Mouse (Mus musculus) heart, embryonic 12.5 days (tissue): ENCODE results near the gene Rhbdf2. TPM values are rescaled to one million over a fixed set of nuclear protein-coding genes. Genes with fewer than 3 reads are reported as not detected.

Experiments
- ATAC-seq: fragments of 200-750 bp; cut with Nextera tagmentation; 2 replicates; pipeline ENCODE4 v1.8.0; 2017; ENCODE audit warnings: moderate TSS enrichment, moderate library complexity; ENCODE audit not compliant: insufficient number of reproducible peaks, low FRiP score
- H3K27ac ChIP-seq: fragments of 300-500 bp; sonication (generic); 2 replicates; pipeline ENCODE4 v1.5.1; 2016; ENCODE audit warnings: mild to moderate bottlenecking, moderate library complexity; ENCODE audit not compliant: poor library complexity, severe bottlenecking
- H3K27me3 ChIP-seq: fragments of 300-500 bp; sonication (generic); replicated peaks from 2 replicates; pipeline ENCODE4 v1.6.1; 2016; ENCODE audit warnings: mild to moderate bottlenecking, moderate library complexity
- H3K36me3 ChIP-seq: fragments of 300-500 bp; sonication (generic); 2 replicates; pipeline ENCODE4 v1.6.1; 2016; ENCODE audit warnings: mild to moderate bottlenecking, moderate library complexity
- H3K4me1 ChIP-seq: fragments of 300-500 bp; sonication (generic); replicated peaks from 2 replicates; pipeline ENCODE4 v1.6.1; 2016; ENCODE audit warnings: mild to moderate bottlenecking
- H3K4me2 ChIP-seq: fragments of 300-500 bp; sonication (generic); 2 replicates; pipeline ENCODE4 v1.6.1; 2016; ENCODE audit warnings: mild to moderate bottlenecking, moderate library complexity
- H3K4me3 ChIP-seq: fragments of 300-500 bp; sonication (generic); 2 replicates; pipeline ENCODE4 v1.5.1; 2016; ENCODE audit warnings: mild to moderate bottlenecking
- H3K9ac ChIP-seq: fragments of 300-500 bp; sonication (generic); 2 replicates; pipeline ENCODE4 v1.6.1; 2016; ENCODE audit warnings: mild to moderate bottlenecking, moderate library complexity
- H3K9me3 ChIP-seq: fragments of 300-500 bp; sonication (generic); replicated peaks from 2 replicates; pipeline ENCODE4 v1.6.1; 2016; ENCODE audit warnings: mild to moderate bottlenecking, moderate library complexity
- WGBS: fragments of 180-500 bp; shearing (Covaris S2); methylation state at CpG from one replicate; pipeline ENCODE4 v1.1.7; 2016; 5-methylcytosine and 5-hydroxymethylcytosine counted together
- polyA plus RNA-seq: library from polyadenylated mRNA; unstranded; fragments of >200 nt; fragmentation: Nextera tagmentation; extraction: Ambion mirVana; gene quantifications from 2 replicates; pipeline ENCODE4 v1.2.1, GENCODE M21; 2016

The Rhbdf2 gene
- polyA plus RNA-seq, 1 experiment from 2014 or later: 8.1 TPM

DNA sequence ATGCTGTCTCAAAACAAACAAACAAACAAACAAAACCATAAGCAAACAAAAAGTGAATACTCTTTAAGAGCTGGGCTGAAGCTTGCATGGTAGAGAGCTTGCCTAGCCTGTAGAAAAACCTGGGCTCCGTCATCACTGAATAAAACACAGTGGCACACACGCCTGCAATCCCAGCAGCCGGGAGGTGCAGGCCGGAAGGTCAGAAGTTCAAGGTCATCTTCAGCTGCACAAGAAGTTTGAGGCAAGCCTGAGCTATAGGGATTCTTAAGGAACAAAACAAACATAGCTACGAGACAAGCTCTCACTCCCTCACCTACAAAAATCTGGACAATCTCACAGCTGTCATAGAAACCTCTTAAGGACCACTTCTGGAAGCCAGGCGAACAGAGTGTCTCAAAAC, 41.1 kb downstream of the Rhbdf2 start:
- Histone ChIP-seq H3K36me3 (no peaks in the 10 kb centered on the region), H3K9ac (no peak overlapping the region), H3K27me3 (peaks cover 11% of the 10 kb centered on the region; the same call in 1 of the 2 replicates), H3K4me3 (no peak overlapping the region), H3K9me3 (no peaks in the 10 kb centered on the region), H3K4me2 (no peak overlapping the region), H3K4me1 (peaks cover 23% of the 10 kb centered on the region), H3K27ac (no peak overlapping the region)
- ATAC-seq: no peak
- 49% methylated on average over 6 of the region's 6 CpGs for WGBS

DNA sequence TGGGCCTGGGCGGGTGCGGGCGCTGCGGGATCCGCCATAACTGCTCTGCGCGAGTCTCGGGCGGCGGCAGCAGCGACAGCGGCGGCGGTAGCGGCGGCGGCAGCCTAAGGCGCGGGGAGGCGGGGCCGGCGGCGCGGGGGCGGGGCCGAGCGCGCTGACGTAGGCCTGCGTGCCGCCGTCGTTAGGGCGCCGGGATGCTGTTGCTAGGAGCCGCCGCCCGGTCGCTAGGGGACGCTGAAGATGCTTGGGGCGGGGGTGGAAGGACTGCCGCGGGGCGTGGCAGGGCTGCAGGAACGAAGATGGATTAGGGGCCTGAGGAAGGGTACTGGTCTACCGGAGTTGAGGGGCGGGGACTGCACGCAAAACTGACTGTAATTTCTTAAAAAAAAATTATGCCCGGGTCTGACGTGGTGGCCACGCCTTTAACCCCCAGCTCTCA, 45.4 kb downstream of the Rhbdf2 start, which contains the start of gene Ube2o:
Gene Ube2o, minus strand, starts transcription at position 72 of the 439 bp plus-strand sequence.
- Histone ChIP-seq H3K4me2 (peak within 1 kb of the TSS; percentile 81), H3K4me3 (peak within 1 kb of the TSS; percentile 83), H3K9me3 (no peaks in the 10 kb centered on the region), H3K36me3 (no peaks in the 10 kb centered on the region), H3K4me1 (peaks cover 31% of the 10 kb centered on the region), H3K9ac (peak within 1 kb of the TSS; percentile 85), H3K27me3 (no peaks in the 10 kb centered on the region), H3K27ac (peak within 1 kb of the TSS; percentile 81)
- ATAC-seq: peak; percentile 90
- 4% methylated on average over 49 of the region's 51 CpGs for WGBS

DNA sequence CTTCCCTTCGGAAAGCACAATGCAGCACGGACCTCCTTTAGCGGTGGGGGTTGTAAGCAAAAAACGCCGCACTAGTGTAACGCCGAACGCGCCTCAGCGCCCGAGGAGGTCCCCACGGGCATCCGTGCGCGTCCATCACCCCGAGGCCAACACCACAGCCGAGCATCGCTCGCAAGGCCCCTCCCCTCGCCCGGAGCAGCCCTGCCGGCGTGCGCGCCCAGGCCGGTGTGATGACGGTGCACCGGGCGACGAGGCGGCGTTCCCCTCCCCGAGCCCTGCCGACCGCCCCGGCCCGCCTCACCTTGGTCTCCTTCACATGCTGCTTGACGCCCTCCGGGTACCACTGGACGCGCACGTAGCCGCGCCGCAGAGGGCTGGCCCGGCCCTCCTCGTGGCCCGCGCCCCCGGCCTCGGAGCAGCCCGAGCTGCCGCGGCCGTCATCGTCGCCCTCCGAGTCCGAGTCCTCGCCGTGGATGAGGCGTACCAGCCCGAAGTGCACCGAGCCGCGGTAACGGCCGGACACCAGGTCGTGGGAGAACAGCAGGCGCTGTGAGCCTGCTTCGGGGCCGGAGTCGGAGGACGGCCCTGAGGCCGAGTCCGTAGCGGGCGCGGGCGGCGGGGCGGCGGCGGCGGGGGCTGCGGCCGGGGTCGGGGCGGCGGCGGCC, 46.0 kb downstream of the Rhbdf2 start:
- Histone ChIP-seq H3K36me3 (no peaks in the 10 kb centered on the region), H3K27me3 (no peaks in the 10 kb centered on the region), H3K9ac (peak overlapping the region; percentile 85), H3K4me3 (peak overlapping the region; percentile 83), H3K9me3 (no peaks in the 10 kb centered on the region), H3K27ac (peak overlapping the region; percentile 81), H3K4me2 (peak overlapping the region; percentile 81), H3K4me1 (peaks cover 31% of the 10 kb centered on the region)
- peak; percentile 88 for ATAC-seq
- under 1% methylated on average over 89 of the region's 91 CpGs for WGBS

DNA sequence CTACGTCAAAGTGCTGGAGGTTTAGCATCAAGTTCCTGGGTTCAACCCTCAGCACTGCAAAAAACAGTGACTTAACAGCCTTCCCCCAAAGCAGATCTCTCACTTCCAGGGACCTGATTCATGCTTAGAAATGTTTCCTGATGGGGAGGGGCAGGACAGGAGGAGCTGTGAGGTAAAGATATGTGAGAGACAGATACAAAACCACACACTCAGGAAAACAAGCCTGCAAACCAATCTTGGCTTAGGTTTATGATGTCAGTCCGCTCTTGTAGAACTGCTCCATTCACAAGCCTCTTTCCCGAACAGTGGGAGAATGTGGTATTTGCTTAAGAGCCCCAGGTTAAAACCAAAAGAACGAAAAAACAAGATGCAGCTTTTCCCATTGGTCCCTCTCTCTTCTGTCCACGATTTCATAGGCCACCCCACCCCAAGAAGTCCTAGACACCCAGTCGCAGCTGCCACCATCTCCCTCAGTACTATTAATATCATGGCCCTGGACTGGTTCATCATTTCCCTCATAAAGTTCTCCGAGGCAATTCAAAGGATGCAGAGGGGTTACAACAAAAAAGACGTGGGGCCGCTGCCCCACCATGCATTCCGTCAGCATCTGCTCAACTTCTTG, 46.7 kb downstream of the Rhbdf2 start:
- Histone ChIP-seq H3K36me3 (no peaks in the 10 kb centered on the region), H3K9me3 (no peaks in the 10 kb centered on the region), H3K27ac (peak overlapping the region; percentile 81), H3K4me1 (peaks cover 36% of the 10 kb centered on the region), H3K9ac (peak overlapping the region; percentile 85), H3K4me3 (peak overlapping the region; percentile 83), H3K4me2 (peak overlapping the region; percentile 81), H3K27me3 (no peaks in the 10 kb centered on the region)
- ATAC-seq: peak; percentile 60
- WGBS: 22% methylated on average over 10 of the region's 10 CpGs

DNA sequence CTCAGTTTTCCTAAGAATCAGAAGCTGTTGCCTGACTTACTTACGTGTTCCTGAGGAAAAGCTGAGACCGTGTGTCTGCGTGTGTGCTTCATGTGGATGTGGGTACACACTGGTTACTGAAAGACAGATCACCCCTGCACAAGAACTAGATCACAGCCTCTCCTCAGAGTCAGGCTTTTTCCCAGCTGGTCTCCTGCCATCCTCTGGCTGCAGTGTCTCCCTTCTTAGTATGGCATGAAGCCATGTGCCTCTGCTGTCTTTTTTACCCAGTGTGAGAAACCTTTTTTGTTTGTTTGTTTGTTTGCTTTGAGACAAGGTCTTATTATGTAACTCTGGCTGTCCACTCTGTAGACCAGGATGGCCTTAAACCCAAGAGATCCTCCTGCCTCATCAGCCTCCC, 47.5 kb downstream of the Rhbdf2 start:
- no peak for ATAC-seq
- H3K27ac ChIP-seq: 0 out of 2 replicates have a peak overlapping the region, but pooled peaks have one; percentile 22
- no peaks in the 10 kb centered on the region for H3K27me3 ChIP-seq
- WGBS: 94% methylated on average over 3 of the region's 3 CpGs
- peak overlapping the region; percentile 20; the same call in 1 of the 2 replicates for H3K4me2 ChIP-seq
- H3K4me3 ChIP-seq: 0 out of 2 replicates have a peak overlapping the region, but pooled peaks have one; percentile 83
- H3K36me3 ChIP-seq: no peaks in the 10 kb centered on the region
- H3K9me3 ChIP-seq: no peaks in the 10 kb centered on the region
- peaks cover 45% of the 10 kb centered on the region for H3K4me1 ChIP-seq
- H3K9ac ChIP-seq: no peak overlapping the region

DNA sequence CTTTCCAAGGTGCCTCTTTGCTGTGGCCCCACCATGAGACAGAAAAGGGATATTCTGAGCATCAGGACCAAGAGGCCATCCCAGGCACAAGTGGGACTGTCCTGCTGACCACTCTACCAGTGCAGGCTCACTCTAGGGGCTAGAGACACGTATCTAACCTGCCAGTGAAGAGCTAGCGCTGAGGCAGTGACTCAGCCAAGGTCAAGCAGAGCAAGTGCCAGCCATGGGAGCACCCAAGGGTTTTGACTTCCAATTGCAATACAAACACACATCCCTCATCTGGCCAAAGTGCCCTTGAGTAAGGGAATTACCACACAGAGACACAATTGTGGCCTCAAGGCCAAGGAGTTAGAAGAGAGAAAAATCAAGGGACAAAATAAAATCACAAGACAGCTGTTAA, 51.4 kb downstream of the Rhbdf2 start:
- no peaks in the 10 kb centered on the region for H3K27me3 ChIP-seq
- 40% methylated on average over 2 of the region's 2 CpGs for WGBS
- H3K4me3 ChIP-seq: no peak overlapping the region
- peaks cover 81% of the 10 kb centered on the region for H3K4me1 ChIP-seq
- H3K27ac ChIP-seq: peak overlapping the region; percentile 68
- no peaks in the 10 kb centered on the region for H3K36me3 ChIP-seq
- H3K9me3 ChIP-seq: no peaks in the 10 kb centered on the region
- H3K4me2 ChIP-seq: peak overlapping the region; percentile 50
- ATAC-seq: no peak
- H3K9ac ChIP-seq: 0 out of 2 replicates have a peak overlapping the region, but pooled peaks have one; percentile 18

DNA sequence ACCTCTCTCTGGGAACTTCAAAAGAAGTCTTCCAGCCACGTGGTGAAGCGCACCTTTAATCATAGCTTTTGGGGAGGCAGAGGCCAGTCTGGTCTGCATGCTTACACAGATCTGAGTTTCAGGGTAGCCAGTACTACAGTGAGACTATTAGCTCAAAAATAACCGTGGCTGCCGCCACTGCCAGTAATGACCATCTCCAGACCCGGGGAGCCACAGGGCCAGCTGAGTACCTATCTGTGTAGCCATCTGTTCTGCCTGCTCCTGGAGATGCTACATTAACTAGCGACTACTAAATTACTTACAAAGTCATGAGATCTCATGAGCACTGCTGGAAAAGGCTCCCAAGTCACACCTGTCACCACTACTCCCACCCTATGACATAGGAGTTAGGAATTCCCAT, 51.8 kb downstream of the Rhbdf2 start:
- 56% methylated on average over 6 of the region's 6 CpGs for WGBS
- H3K4me1 ChIP-seq: peaks cover 77% of the 10 kb centered on the region

DNA sequence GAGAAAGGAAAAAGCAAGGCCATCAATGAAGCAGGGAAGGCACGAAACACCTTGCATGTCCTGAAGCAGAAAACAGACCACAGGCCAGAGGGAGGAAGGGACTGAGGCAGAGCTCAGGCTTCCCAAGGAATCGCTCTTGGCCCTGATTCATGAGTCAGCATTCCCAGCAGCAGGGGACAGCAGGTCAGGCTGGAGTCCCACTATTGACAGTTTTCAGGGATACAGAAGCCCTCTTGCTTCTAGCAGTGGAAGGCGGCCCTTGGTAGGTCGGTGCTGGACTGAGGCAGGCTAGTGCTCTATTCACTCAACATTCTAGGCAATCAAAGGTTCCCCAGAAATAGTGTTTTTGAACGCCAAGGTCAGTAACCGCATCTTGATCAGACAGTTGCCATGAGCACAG, 52.3 kb downstream of the Rhbdf2 start:
- peak overlapping the region; percentile 68 for H3K27ac ChIP-seq
- H3K27me3 ChIP-seq: no peaks in the 10 kb centered on the region
- H3K4me1 ChIP-seq: peaks cover 75% of the 10 kb centered on the region
- 49% methylated on average over 6 of the region's 6 CpGs for WGBS
- no peak overlapping the region for H3K9ac ChIP-seq
- ATAC-seq: no peak
- H3K9me3 ChIP-seq: no peaks in the 10 kb centered on the region
- H3K4me3 ChIP-seq: no peak overlapping the region
- H3K36me3 ChIP-seq: no peaks in the 10 kb centered on the region
- H3K4me2 ChIP-seq: peak overlapping the region; percentile 41

More for the DNA sequence above, 51.8 kb downstream of the Rhbdf2 start:
- no peaks in the 10 kb centered on the region for H3K27me3 ChIP-seq
- peak overlapping the region; percentile 50; the same call in 1 of the 2 replicates for H3K4me2 ChIP-seq
- H3K27ac ChIP-seq: peak overlapping the region; percentile 68; the same call in 1 of the 2 replicates
- no peak overlapping the region for H3K4me3 ChIP-seq
- H3K9me3 ChIP-seq: no peaks in the 10 kb centered on the region
- H3K36me3 ChIP-seq: no peaks in the 10 kb centered on the region
- no peak for ATAC-seq
- H3K9ac ChIP-seq: no peak overlapping the region

DNA sequence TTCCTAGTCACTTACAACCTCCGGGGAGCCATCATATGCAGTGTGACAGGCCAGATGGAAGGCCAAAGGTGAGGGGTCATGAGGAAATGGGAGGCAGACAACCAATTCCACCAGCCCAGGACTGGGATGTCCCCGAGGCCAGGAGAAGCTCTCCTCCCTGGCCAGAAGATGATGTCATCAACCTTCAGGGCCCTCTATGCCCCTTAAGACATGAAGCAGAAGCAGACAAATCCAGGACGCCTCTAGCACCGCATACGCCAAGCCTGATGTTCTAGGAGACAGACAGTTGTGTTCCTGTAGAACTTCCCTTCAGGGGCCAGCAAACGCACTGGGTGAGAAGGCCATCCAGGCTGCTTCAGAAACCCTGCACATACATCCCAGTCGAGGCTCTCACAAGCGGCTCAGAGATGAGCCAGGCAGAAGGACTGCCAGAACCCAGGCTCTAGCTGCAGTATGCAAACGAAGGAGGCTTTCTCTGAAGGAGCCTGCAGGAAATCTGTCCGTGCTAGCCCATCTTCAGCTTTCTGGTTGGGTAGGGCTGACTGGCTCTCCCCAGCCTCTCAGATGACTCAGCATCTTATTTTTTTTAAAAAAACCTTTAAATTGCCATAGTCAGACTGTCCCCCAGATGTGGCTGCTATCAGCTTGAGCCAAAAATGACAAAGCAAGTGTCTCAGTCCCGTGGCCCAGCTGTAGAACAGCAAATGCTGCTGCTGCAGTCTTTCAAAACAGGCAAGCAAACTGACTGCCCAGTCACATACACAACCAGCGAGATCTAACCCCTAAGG, 53.9 kb downstream of the Rhbdf2 start:
- peak overlapping the region; percentile 4; the same call in 1 of the 2 replicates for H3K4me3 ChIP-seq
- peak; percentile 86 for ATAC-seq
- 44% methylated on average over 12 of the region's 12 CpGs for WGBS
- H3K36me3 ChIP-seq: no peaks in the 10 kb centered on the region
- peak overlapping the region; percentile 68 for H3K27ac ChIP-seq
- peak overlapping the region; percentile 41 for H3K4me2 ChIP-seq
- H3K27me3 ChIP-seq: no peaks in the 10 kb centered on the region
- H3K9me3 ChIP-seq: no peaks in the 10 kb centered on the region
- H3K4me1 ChIP-seq: peaks cover 70% of the 10 kb centered on the region
- H3K9ac ChIP-seq: peak overlapping the region; percentile 34; the same call in 1 of the 2 replicates

DNA sequence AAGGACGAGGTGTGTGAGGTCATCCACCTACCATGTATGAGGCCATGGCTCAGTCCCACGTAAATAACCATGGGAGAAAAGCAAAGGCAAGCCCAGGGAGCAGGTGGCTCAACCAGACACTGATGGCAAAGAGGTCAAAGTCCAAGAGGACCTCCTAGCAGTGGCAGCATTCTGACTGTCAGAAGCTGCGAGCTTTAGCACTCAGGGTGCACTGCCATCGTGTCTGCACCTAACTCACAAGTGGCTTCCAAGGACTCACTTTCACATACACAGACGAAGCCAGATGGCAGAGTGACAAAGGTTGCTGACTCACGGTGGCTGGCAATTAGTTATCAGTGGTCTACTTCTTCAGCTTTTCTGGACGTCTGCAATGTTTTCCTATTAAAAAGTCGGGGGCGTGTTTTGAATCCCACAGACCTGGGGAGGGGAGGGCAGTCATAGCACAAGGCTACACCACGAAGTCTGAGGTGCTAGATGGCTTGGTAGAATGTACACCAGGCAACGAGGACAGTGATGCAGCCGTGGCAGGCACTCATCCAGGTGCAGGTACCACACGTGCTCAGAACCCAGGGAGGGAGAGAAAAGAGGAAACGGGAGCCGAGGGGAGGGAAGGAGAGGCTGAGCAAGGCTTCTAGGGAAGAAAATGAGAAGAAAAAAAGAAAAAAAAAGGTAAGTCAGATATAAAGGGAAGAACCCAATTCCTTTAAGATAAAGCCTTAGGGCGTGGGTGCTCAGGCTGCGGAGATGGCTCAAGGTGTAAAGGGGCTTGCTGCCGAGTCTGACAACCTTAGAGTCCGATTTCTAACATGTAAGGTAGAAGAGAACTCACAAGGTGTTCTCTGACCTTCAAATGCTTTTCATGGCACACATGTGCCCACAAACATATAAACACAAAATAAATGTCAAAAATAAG, 54.8 kb downstream of the Rhbdf2 start:
- Histone ChIP-seq H3K4me2 (peak overlapping the region; percentile 22), H3K9me3 (no peaks in the 10 kb centered on the region), H3K36me3 (no peaks in the 10 kb centered on the region), H3K4me1 (peaks cover 75% of the 10 kb centered on the region), H3K4me3 (peak overlapping the region; percentile 4; the same call in 1 of the 2 replicates), H3K27me3 (no peaks in the 10 kb centered on the region), H3K9ac (0 out of 2 replicates have a peak overlapping the region, but pooled peaks have one; percentile 34), H3K27ac (peak overlapping the region; percentile 7; the same call in 1 of the 2 replicates)
- WGBS: 62% methylated on average over 19 of the region's 19 CpGs
- ATAC-seq: peak; percentile 66
